Mouse (Mus musculus) heart, embryonic 10.5 days (tissue): ENCODE results near the gene Olfr370. TPM values are rescaled to one million over a fixed set of nuclear protein-coding genes. Genes with fewer than 3 reads are reported as not detected.

Experiments
- DNase-seq: peaks from one replicate; pipeline ENCODE4 v3.0.0-alpha.2; 2017; ENCODE audit warnings: low spot score
- H3K27ac ChIP-seq: fragments of 300-500 bp; sonication (generic); 2 replicates; pipeline ENCODE4 v1.5.1; 2016; ENCODE audit warnings: mild to moderate bottlenecking
- H3K27me3 ChIP-seq: fragments of 300-500 bp; sonication (generic); 2 replicates; pipeline ENCODE4 v1.6.1; 2016; ENCODE audit warnings: mild to moderate bottlenecking; ENCODE audit not compliant: poor library complexity, insufficient read depth, severe bottlenecking
- H3K36me3 ChIP-seq: fragments of 300-500 bp; sonication (generic); 2 replicates; pipeline ENCODE4 v1.6.1; 2016; ENCODE audit warnings: mild to moderate bottlenecking, moderate library complexity
- H3K4me1 ChIP-seq: fragments of 300-500 bp; sonication (generic); 2 replicates; pipeline ENCODE4 v1.6.1; 2016; ENCODE audit warnings: mild to moderate bottlenecking
- H3K4me3 ChIP-seq: fragments of 300-500 bp; sonication (generic); 2 replicates; pipeline ENCODE4 v1.5.1; 2016; ENCODE audit warnings: mild to moderate bottlenecking, moderate library complexity
- H3K9me3 ChIP-seq: fragments of 300-500 bp; sonication (generic); 2 replicates; pipeline ENCODE4 v1.6.1; 2016; ENCODE audit warnings: mild to moderate bottlenecking, moderate library complexity
- WGBS: fragments of 180-500 bp; shearing (Covaris S2); methylation state at CpG from one replicate; pipeline ENCODE4 v1.1.7; 2016; 5-methylcytosine and 5-hydroxymethylcytosine counted together
- polyA plus RNA-seq: library from polyadenylated mRNA; unstranded; fragments of >200 nt; fragmentation: Nextera tagmentation; extraction: Ambion mirVana; gene quantifications from 2 replicates; pipeline ENCODE4 v1.2.1, GENCODE M21; 2016

The Olfr370 gene
- polyA plus RNA-seq, 1 experiment from 2014 or later = not detected

DNA sequence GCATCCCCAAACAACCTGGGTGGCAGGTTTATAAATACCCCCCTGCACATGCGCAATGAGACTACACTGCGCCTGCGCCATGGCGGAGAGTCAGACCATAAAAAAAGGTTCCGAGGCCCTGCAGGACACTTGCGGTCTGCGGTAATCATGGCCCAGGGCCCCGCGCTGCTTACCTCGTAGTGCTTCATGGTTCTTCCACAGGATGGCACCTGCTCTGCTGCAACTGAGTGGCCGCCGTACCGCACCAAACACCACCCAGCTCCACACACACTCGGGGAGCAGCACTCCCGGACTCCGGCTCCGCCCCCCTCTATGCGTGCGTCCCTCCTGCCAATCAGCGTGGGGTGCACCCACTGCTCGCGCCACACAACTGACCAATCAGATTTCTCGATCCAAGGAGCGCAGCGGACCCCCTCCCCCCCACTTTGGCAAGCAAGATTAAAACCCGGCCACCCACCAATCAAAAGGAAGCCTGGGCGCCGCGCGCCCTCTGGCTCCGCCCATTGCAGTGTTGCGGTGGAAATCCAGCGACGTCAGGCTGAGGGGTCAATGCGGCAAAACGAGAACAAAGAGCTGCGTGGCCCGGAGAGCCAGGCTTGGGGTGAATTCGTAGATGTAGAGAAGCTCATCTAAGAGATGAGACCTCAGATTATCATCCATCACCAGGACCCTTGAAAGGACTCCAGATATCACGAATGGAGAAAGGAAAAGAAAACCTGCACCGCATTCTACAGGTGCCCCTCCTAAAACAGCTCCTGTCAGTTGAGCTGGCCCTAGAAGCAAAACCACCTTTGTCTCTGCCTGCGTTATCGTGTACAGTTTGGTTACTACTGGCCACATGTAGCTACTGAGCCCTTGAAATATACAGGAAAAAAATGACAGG, 58.8 kb downstream of the Olfr370 start:
- no peaks in the 10 kb centered on the region for H3K27me3 ChIP-seq

More for the DNA sequence above, 58.8 kb downstream of the Olfr370 start:
- H3K4me1 ChIP-seq = peaks cover 15% of the 10 kb centered on the region; the same call in 1 of the 2 replicates
- WGBS = under 1% methylated on average over 43 of the region's 43 CpGs
- peak overlapping the region; percentile 84 for H3K4me3 ChIP-seq
- peaks cover 12% of the 10 kb centered on the region for H3K36me3 ChIP-seq
- DNase-seq = peak; percentile 100
- H3K9me3 ChIP-seq = no peaks in the 10 kb centered on the region
- peak overlapping the region; percentile 90 for H3K27ac ChIP-seq

Other genes with a start within 250 kb of the Olfr370 start
- gene Ucp1, start 245.4 kb upstream of the Olfr370 start, polyA plus RNA-seq = not detected in 2 replicates
- gene Elmod2, start 203.3 kb upstream of the Olfr370 start, polyA plus RNA-seq = 14.5 and 15.4 TPM in 2 replicates
- gene Mgat4d, start 187.3 kb upstream of the Olfr370 start, polyA plus RNA-seq = not detected in 2 replicates
- 0.14 and 0.41 TPM in 2 replicates for gene Clgn, start 145.9 kb upstream of the Olfr370 start, polyA plus RNA-seq
- gene Scoc, start 77.4 kb upstream of the Olfr370 start, polyA plus RNA-seq = 74.7 and 83.7 TPM in 2 replicates
- gene Ndufb7, start 30.9 kb downstream of the Olfr370 start, polyA plus RNA-seq = 479 and 560 TPM in 2 replicates
- 568 and 608 TPM in 2 replicates for gene Tecr, start 72.2 kb downstream of the Olfr370 start, polyA plus RNA-seq
- 51.9 and 71.5 TPM in 2 replicates for gene Dnajb1, start 72.4 kb downstream of the Olfr370 start, polyA plus RNA-seq
- gene Gipc1, start 116.9 kb downstream of the Olfr370 start, polyA plus RNA-seq = 204 and 214 TPM in 2 replicates
- 0.36 and 0.46 TPM in 2 replicates for gene Ptger1, start 130.9 kb downstream of the Olfr370 start, polyA plus RNA-seq
- 21.5 and 23.2 TPM in 2 replicates for gene Pkn1, start 163.4 kb downstream of the Olfr370 start, polyA plus RNA-seq
- gene Ddx39, start 179.4 kb downstream of the Olfr370 start, polyA plus RNA-seq = 221 and 253 TPM in 2 replicates
- gene Adgre5, start 205.5 kb downstream of the Olfr370 start, polyA plus RNA-seq = 11.8 and 17.1 TPM in 2 replicates